Mouse (Mus musculus) stomach, embryonic 15.5 days (tissue): ENCODE results near the gene Parp11. TPM values are rescaled to one million over a fixed set of nuclear protein-coding genes. Genes with fewer than 3 reads are reported as not detected.

Experiments
- ATAC-seq: fragments of 200-750 bp; cut with Nextera tagmentation; 2 replicates; pipeline ENCODE4 v1.8.0; 2017; ENCODE audit warnings: low read depth, moderate number of reproducible peaks, moderate TSS enrichment; ENCODE audit not compliant: insufficient read depth, low FRiP score
- H3K27ac ChIP-seq: fragments of 300-500 bp; sonication (generic); 2 replicates; pipeline ENCODE4 v1.5.1; 2015; ENCODE audit warnings: mild to moderate bottlenecking, inconsistent platforms
- H3K27me3 ChIP-seq: fragments of 300-500 bp; sonication (generic); replicated peaks from 2 replicates; pipeline ENCODE4 v1.6.1; 2015; ENCODE audit warnings: inconsistent platforms
- H3K36me3 ChIP-seq: fragments of 300-500 bp; sonication (generic); 2 replicates; pipeline ENCODE4 v1.6.1; 2015; ENCODE audit warnings: inconsistent platforms
- H3K4me1 ChIP-seq: fragments of 300-500 bp; sonication (generic); 2 replicates; pipeline ENCODE4 v1.6.1; 2015; ENCODE audit warnings: inconsistent platforms
- H3K4me2 ChIP-seq: fragments of 300-500 bp; sonication (generic); 2 replicates; pipeline ENCODE4 v1.6.1; 2015; ENCODE audit warnings: mild to moderate bottlenecking, inconsistent platforms
- H3K4me3 ChIP-seq: fragments of 300-500 bp; sonication (generic); replicated peaks from 2 replicates; pipeline ENCODE4 v1.5.1; 2015; ENCODE audit warnings: inconsistent platforms
- H3K9ac ChIP-seq: fragments of 300-500 bp; sonication (generic); 2 replicates; pipeline ENCODE4 v1.6.1; 2015; ENCODE audit warnings: inconsistent platforms
- H3K9me3 ChIP-seq: fragments of 300-500 bp; sonication (generic); 2 replicates; pipeline ENCODE4 v1.6.1; 2016; ENCODE audit warnings: inconsistent platforms
- WGBS: fragments of 180-500 bp; shearing (Covaris S2); methylation state at CpG from one replicate; pipeline ENCODE4 v1.1.7; 2015; 5-methylcytosine and 5-hydroxymethylcytosine counted together
- polyA plus RNA-seq: library from polyadenylated mRNA; unstranded; fragments of >200 nt; fragmentation: Nextera tagmentation; extraction: Ambion mirVana; gene quantifications from 2 replicates; pipeline ENCODE4 v1.2.1, GENCODE M21; 2015

Gene Parp11
- polyA plus RNA-seq, 1 experiment from 2014 or later: 19.0 TPM

DNA sequence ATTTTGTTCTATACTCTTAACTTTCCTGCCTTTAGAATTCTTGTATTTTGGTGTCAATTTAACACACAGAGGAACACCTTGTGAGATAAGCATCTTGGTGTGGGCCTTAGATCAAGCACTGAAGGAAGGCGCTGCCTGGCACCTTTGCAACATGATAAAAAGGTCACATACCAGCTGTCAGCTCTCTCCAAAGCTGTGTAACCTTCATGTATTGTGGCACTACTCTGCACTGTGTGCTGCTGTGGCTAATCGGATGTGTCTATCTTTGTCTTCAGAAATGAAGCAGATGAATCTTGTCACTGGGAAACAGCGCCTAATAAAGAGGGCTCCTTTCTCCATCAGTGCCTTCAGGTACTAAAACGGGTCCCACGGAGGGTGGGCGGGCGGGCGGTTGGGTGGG lies 27.3 kb downstream of the Parp11 start:
- ATAC-seq: no peak
- no peaks in the 10 kb centered on the region for H3K9me3 ChIP-seq
- H3K27ac ChIP-seq: no peak overlapping the region
- H3K9ac ChIP-seq: no peak overlapping the region
- 64% methylated on average over 8 of the region's 8 CpGs for WGBS
- no peaks in the 10 kb centered on the region for H3K27me3 ChIP-seq
- no peak overlapping the region for H3K4me2 ChIP-seq
- peaks cover 6% of the 10 kb centered on the region; the same call in 1 of the 2 replicates for H3K36me3 ChIP-seq
- H3K4me3 ChIP-seq: no peak overlapping the region
- no peaks in the 10 kb centered on the region for H3K4me1 ChIP-seq

GRCm38 (mm10) chr6:127475231-127475630 lies 28.6 kb downstream of the Parp11 start:
- WGBS: 59% methylated on average over 3 of the region's 3 CpGs
- H3K4me3 ChIP-seq: no peak overlapping the region
- H3K9ac ChIP-seq: no peak overlapping the region
- H3K4me1 ChIP-seq: no peaks in the 10 kb centered on the region
- ATAC-seq: no peak
- H3K27ac ChIP-seq: no peak overlapping the region
- no peaks in the 10 kb centered on the region for H3K27me3 ChIP-seq
- peaks cover 10% of the 10 kb centered on the region; the same call in 1 of the 2 replicates for H3K36me3 ChIP-seq
- no peak overlapping the region for H3K4me2 ChIP-seq
- H3K9me3 ChIP-seq: peaks cover 4% of the 10 kb centered on the region; the same call in 1 of the 2 replicates

- H3K4me1 ChIP-seq: peaks cover 4% of the 10 kb centered on the region; the same call in 1 of the 2 replicates
- H3K9me3 ChIP-seq: no peaks in the 10 kb centered on the region
- WGBS: 79% methylated on average over 6 of the region's 6 CpGs
- no peak overlapping the region for H3K4me2 ChIP-seq
- no peaks in the 10 kb centered on the region for H3K27me3 ChIP-seq
- no peak for ATAC-seq
- H3K4me3 ChIP-seq: no peak overlapping the region
- no peaks in the 10 kb centered on the region for H3K36me3 ChIP-seq
- H3K27ac ChIP-seq: no peak overlapping the region
- H3K9ac ChIP-seq: no peak overlapping the region
Measured at GRCm38 (mm10) chr6:127491046-127491445, 44.4 kb downstream of the Parp11 start.

- Histone ChIP-seq H3K9me3 (no peaks in the 10 kb centered on the region), H3K9ac (no peak overlapping the region), H3K4me1 (peaks cover 4% of the 10 kb centered on the region; the same call in 1 of the 2 replicates), H3K27ac (no peak overlapping the region), H3K4me3 (no peak overlapping the region), H3K36me3 (no peaks in the 10 kb centered on the region), H3K27me3 (no peaks in the 10 kb centered on the region), H3K4me2 (no peak overlapping the region)
- 75% methylated on average over 4 of the region's 4 CpGs for WGBS
- no peak for ATAC-seq
Measured at GRCm38 (mm10) chr6:127492561-127492960, 45.9 kb downstream of the Parp11 start.

- Histone ChIP-seq H3K4me1 (peaks cover 4% of the 10 kb centered on the region; the same call in 1 of the 2 replicates), H3K27ac (no peak overlapping the region), H3K27me3 (no peaks in the 10 kb centered on the region), H3K9ac (no peak overlapping the region), H3K4me3 (no peak overlapping the region), H3K9me3 (no peaks in the 10 kb centered on the region), H3K4me2 (no peak overlapping the region), H3K36me3 (no peaks in the 10 kb centered on the region)
- 87% methylated on average over 13 of the region's 13 CpGs for WGBS
- ATAC-seq: no peak
Measured at GRCm38 (mm10) chr6:127493750-127494149, 47.1 kb downstream of the Parp11 start.

DNA sequence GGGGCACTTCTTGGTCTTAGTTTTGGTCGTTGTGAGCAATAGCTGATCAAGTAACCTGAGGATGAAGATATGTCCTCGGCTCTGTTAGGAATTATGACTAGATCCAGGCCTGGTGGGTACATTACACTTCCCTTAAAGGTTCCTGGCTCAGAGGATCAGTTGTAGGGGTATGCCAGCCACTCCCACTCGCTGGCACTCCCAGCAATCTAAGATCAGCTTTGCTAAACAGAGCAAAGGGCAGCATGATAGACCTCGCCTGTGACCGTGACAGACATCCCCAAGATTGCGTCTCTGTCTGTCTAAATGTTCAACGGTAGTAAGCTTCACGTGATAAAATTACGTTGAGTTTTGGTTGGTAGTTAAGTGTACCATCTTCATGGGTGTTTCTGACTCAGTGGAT lies 47.7 kb downstream of the Parp11 start:
- Histone ChIP-seq H3K4me3 (no peak overlapping the region), H3K9me3 (no peaks in the 10 kb centered on the region), H3K27ac (no peak overlapping the region), H3K9ac (no peak overlapping the region), H3K4me1 (peaks cover 4% of the 10 kb centered on the region; the same call in 1 of the 2 replicates), H3K4me2 (no peak overlapping the region), H3K36me3 (no peaks in the 10 kb centered on the region), H3K27me3 (no peaks in the 10 kb centered on the region)
- ATAC-seq: no peak
- 90% methylated on average over 9 of the region's 9 CpGs for WGBS

- Histone ChIP-seq H3K27ac (no peak overlapping the region), H3K4me2 (no peak overlapping the region), H3K9me3 (no peaks in the 10 kb centered on the region), H3K4me1 (peaks cover 4% of the 10 kb centered on the region; the same call in 1 of the 2 replicates), H3K36me3 (no peaks in the 10 kb centered on the region), H3K9ac (no peak overlapping the region), H3K4me3 (no peak overlapping the region), H3K27me3 (no peaks in the 10 kb centered on the region)
- no peak for ATAC-seq
- WGBS: 87% methylated on average over 2 of the region's 2 CpGs
Measured at GRCm38 (mm10) chr6:127495251-127495650, 48.6 kb downstream of the Parp11 start.

DNA sequence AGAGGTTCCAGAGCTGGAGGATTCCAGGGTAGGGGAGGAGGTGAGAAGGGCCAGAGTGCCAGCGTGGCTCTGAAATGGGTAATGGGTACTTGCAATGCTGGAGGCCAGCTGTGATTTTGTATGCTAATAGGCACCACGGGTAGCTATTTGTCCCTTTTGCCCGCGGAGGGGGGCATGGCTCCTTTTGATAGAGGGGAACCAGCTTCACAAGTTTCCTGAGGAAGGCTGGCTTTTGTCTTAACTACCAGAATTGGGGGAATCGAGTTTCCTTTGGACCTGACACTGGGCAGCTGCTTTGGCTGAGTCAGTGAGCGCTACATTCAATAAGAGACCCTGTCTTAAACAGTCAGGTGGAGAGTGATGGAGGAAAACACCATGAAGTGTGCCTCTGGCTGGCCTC lies 49.2 kb downstream of the Parp11 start:
- Histone ChIP-seq H3K36me3 (no peaks in the 10 kb centered on the region), H3K27me3 (no peaks in the 10 kb centered on the region), H3K9ac (no peak overlapping the region), H3K9me3 (no peaks in the 10 kb centered on the region), H3K27ac (no peak overlapping the region), H3K4me1 (peaks cover 4% of the 10 kb centered on the region; the same call in 1 of the 2 replicates), H3K4me2 (no peak overlapping the region), H3K4me3 (no peak overlapping the region)
- ATAC-seq: no peak
- WGBS: 24% methylated on average over 6 of the region's 6 CpGs

- Histone ChIP-seq H3K4me1 (peaks cover 4% of the 10 kb centered on the region; the same call in 1 of the 2 replicates), H3K27ac (no peak overlapping the region), H3K9me3 (no peaks in the 10 kb centered on the region), H3K4me3 (no peak overlapping the region), H3K4me2 (no peak overlapping the region), H3K36me3 (no peaks in the 10 kb centered on the region), H3K27me3 (no peaks in the 10 kb centered on the region), H3K9ac (no peak overlapping the region)
- ATAC-seq: no peak
- 84% methylated on average over 18 of the region's 18 CpGs for WGBS
Measured at GRCm38 (mm10) chr6:127496841-127497656, 50.4 kb downstream of the Parp11 start.

DNA sequence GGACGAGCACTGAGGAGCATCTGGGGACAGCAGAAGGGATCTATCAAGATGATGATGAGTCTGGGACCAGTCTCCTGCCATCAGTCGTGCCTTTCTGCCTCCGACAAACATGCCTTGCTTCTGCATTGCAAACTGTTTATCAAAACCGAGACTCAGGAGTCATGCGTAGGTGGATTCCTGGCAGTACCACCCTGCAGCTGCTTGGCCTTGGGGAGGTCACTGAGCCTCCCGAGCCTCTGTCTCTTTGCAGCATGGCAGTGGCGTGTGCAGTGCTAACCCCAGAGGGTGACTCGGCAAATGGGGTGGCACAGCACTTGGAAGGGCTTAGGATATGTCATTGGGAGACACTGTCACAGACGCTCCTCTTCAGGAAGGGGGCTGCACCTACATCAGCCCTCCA lies 53.5 kb downstream of the Parp11 start:
- Histone ChIP-seq H3K4me3 (no peak overlapping the region), H3K4me1 (peaks cover 4% of the 10 kb centered on the region; the same call in 1 of the 2 replicates), H3K9ac (no peak overlapping the region), H3K27me3 (no peaks in the 10 kb centered on the region), H3K9me3 (no peaks in the 10 kb centered on the region), H3K36me3 (no peaks in the 10 kb centered on the region), H3K4me2 (no peak overlapping the region), H3K27ac (no peak overlapping the region)
- no peak for ATAC-seq
- 64% methylated on average over 9 of the region's 9 CpGs for WGBS

DNA sequence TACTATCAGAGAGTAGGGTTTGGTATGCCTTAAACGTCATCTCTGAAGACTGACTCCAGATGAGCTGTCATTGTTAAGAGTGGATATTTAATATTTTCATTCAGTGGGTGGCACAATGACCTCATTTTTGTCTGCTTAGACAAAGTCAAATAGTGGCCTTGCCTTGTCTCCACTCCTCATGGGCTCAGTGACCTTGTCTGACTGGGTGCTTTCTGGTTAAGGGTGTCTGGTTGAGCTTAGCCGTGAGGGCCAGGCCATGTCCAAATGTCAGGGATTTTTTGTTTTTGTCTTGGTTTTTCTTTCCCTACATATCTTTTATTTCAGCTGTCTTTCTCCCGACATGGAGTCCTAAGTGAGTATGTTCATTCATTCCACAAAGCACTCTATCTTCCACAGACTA lies 54.2 kb downstream of the Parp11 start:
- Histone ChIP-seq H3K27me3 (no peaks in the 10 kb centered on the region), H3K4me3 (no peak overlapping the region), H3K4me2 (no peak overlapping the region), H3K9ac (no peak overlapping the region), H3K4me1 (peaks cover 3% of the 10 kb centered on the region; the same call in 1 of the 2 replicates), H3K9me3 (no peaks in the 10 kb centered on the region), H3K27ac (no peak overlapping the region), H3K36me3 (no peaks in the 10 kb centered on the region)
- ATAC-seq: no peak
- 69% methylated on average over 3 of the region's 3 CpGs for WGBS

DNA sequence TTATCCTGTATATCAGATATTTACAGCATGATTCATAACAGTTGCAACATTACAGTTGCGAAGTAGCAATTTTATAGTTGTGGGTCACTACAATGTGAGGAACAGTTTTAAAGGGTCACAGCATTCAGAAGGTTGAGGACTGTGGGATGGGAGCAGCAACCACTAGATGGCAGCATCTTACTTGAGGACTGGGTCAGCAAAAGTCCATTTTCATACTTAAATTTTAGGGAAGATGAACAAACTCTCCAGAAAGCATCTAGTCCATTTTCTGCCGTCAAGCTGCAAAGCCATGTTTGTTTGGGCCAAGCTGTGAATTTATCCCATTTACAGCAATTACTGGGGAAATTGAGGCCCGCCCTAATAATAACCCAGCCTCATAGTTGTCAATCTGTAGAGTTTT lies 55.9 kb downstream of the Parp11 start:
- H3K4me2 ChIP-seq: no peak overlapping the region
- 51% methylated on average over 3 of the region's 3 CpGs for WGBS
- no peaks in the 10 kb centered on the region for H3K36me3 ChIP-seq
- H3K27ac ChIP-seq: no peak overlapping the region
- no peak overlapping the region for H3K9ac ChIP-seq
- no peaks in the 10 kb centered on the region for H3K4me1 ChIP-seq
- ATAC-seq: no peak
- no peak overlapping the region for H3K4me3 ChIP-seq
- no peaks in the 10 kb centered on the region for H3K9me3 ChIP-seq
- no peaks in the 10 kb centered on the region for H3K27me3 ChIP-seq
